ENCODE assay signal across 9 mouse cellular contexts in genomic region chr1:20058245-20058644, GRCm38 (mm10).
DNase-seq lines count a peak whose midpoint lies in the region; ATAC-seq and TF ChIP-seq lines count a peak whose summit lies in the region.
"Had no signal": no experiment of that assay in that cellular context is flagged by ENCODE, and none has a peak within 500 bp of the region (broad histone marks: within the 10 kb centered on the region; RNA-seq: fewer than 3 reads in every experiment).

No protein-coding gene starts in this region.

- no peak overlapping the region for H3K9ac ChIP-seq in liver, embryonic 12.5 days
- no peak overlapping the region for H3K9ac ChIP-seq in hindbrain, embryonic 16.5 days (ENCODE audit: low read depth, low read length)
- H3K9ac ChIP-seq: liver, embryonic 13.5 days had no signal

- intact Hi-C loops in gastrocnemius, adult 2 months (cut with DNase I): no loop called here

- H3K27me3 ChIP-seq in liver, embryonic 12.5 days (replicated peaks): no peaks in the 10 kb centered on the region
- no peaks in the 10 kb centered on the region for H3K27me3 ChIP-seq in hindbrain, embryonic 16.5 days (replicated peaks; ENCODE audit: control insufficient read depth, insufficient read depth, low read length)
- H3K27me3 ChIP-seq: liver, embryonic 13.5 days had no signal

- no peak overlapping the region for H3K4me2 ChIP-seq in liver, embryonic 12.5 days
- no peak overlapping the region for H3K4me2 ChIP-seq in hindbrain, embryonic 16.5 days (ENCODE audit: low read length)
- H3K4me2 ChIP-seq: liver, embryonic 13.5 days had no signal

- 61% methylated on average over 3 of the region's 3 CpGs for WGBS in liver, embryonic 12.5 days (ENCODE audit: insufficient replicate concordance)
- 39% methylated on average over 3 of the region's 3 CpGs for WGBS in hindbrain, embryonic 16.5 days

- H3K9me3 ChIP-seq in liver, embryonic 12.5 days (replicated peaks): no peaks in the 10 kb centered on the region
- no peaks in the 10 kb centered on the region for H3K9me3 ChIP-seq in hindbrain, embryonic 16.5 days (ENCODE audit: control insufficient read depth, low read length)
- H3K9me3 ChIP-seq: liver, embryonic 13.5 days had no signal

- no peak overlapping the region for H3K4me3 ChIP-seq in liver, embryonic 12.5 days
- H3K4me3 ChIP-seq in gastrocnemius, adult 2 months: no peak overlapping the region
- no peak overlapping the region for H3K4me3 ChIP-seq in hindbrain, embryonic 16.5 days (ENCODE audit: low read length)
- H3K4me3 ChIP-seq: liver, embryonic 13.5 days had no signal

- no peaks in the 10 kb centered on the region for H3K4me1 ChIP-seq in liver, embryonic 12.5 days
- no peaks in the 10 kb centered on the region for H3K4me1 ChIP-seq in hindbrain, embryonic 16.5 days (ENCODE audit: control insufficient read depth, insufficient read depth, low read depth, low read length)
- H3K4me1 ChIP-seq: liver, embryonic 13.5 days had no signal

- TF ChIP-seq CTCF in gastrocnemius, adult 2 months (IDR thresholded peaks at IDR 0.05): no peak

- H3K27ac ChIP-seq in liver, embryonic 12.5 days: no peak overlapping the region
- H3K27ac ChIP-seq in gastrocnemius, adult 2 months: no peak overlapping the region
- H3K27ac ChIP-seq in hindbrain, embryonic 16.5 days (ENCODE audit: low read depth, low read length): no peak overlapping the region
- H3K27ac ChIP-seq: liver, embryonic 13.5 days had no signal

- no peaks in the 10 kb centered on the region for H3K36me3 ChIP-seq in liver, embryonic 12.5 days
- H3K36me3 ChIP-seq in hindbrain, embryonic 16.5 days (ENCODE audit: control insufficient read depth, insufficient read depth, low read length): no peaks in the 10 kb centered on the region
- H3K36me3 ChIP-seq: liver, embryonic 13.5 days had no signal

- DNase-seq in liver: peak; percentile 9
- DNase-seq in brain, adult 2 months (ENCODE audit: low read depth, low spot score): peak; percentile 21
- peak; percentile 87 for DNase-seq in gastrocnemius, adult 2 months
- DNase-seq in right cerebral cortex, postnatal 10 days (ENCODE audit: low spot score in 2 of 2): peak; percentile 25 to 39
- DNase-seq in thymus, adult 18-20 months: no peak
- no peak for DNase-seq in spleen, postnatal 10 days (ENCODE audit: low spot score in 2 of 2)
- DNase-seq: liver, embryonic 13.5 days had no signal

- ATAC-seq in liver, embryonic 12.5 days: no peak
- peak; percentile 81 for ATAC-seq in hindbrain, embryonic 16.5 days

Comparison
In these comparisons a context has a peak if more than half of its experiments do, and no peak if none do; other contexts are left out.
1. DNase-seq: peak in liver (single experiment), brain, adult 2 months (single experiment), gastrocnemius, adult 2 months (single experiment) and right cerebral cortex, postnatal 10 days (2 of 2); none in thymus, adult 18-20 months (0 of 2) and spleen, postnatal 10 days (0 of 2).